Mouse (Mus musculus): Measurements from ENCODE around the gene Mrpl17. TPM values are rescaled to one million over a fixed set of nuclear protein-coding genes. Genes with fewer than 3 reads are reported as not detected.

Mrpl17 gene
- polyA plus RNA-seq (2015; fragmentation: Nextera tagmentation; extraction: Ambion mirVana), result 395 and 404 TPM in 2 replicates

DNA sequence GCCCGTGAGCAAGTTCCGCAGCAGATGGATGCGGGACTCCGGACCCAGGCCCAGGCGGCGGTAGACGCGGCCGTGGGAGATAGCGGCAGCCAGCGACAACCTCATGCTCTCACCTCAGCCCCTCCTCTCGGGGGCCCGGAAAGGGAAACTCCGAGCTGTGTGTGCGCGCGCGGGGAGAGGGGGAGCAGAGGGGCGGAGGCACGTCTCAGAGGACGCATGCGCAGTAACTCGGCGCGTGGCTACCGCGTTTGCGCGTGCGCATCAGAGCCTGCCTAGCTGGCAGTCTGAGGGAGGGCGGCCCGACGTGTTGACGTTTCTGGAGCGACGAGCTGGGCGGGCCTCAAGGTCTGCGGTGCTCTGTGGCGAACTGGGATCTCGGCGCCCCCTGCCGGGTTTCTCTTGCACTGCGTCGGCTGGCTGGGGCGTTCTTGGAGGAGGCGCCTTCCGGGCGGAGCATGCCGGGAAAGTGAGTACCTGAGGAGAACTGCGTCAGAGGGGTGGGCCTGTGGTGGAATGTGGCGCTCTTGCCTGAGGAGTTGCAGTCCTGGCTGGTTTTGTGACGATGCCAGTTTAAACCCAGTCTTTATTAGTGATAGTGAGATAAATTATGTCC is at the start of gene Mrpl17:
Gene Mrpl17 (minus strand): TSS at position 223 of the 613 bp plus-strand sequence.

DNA sequence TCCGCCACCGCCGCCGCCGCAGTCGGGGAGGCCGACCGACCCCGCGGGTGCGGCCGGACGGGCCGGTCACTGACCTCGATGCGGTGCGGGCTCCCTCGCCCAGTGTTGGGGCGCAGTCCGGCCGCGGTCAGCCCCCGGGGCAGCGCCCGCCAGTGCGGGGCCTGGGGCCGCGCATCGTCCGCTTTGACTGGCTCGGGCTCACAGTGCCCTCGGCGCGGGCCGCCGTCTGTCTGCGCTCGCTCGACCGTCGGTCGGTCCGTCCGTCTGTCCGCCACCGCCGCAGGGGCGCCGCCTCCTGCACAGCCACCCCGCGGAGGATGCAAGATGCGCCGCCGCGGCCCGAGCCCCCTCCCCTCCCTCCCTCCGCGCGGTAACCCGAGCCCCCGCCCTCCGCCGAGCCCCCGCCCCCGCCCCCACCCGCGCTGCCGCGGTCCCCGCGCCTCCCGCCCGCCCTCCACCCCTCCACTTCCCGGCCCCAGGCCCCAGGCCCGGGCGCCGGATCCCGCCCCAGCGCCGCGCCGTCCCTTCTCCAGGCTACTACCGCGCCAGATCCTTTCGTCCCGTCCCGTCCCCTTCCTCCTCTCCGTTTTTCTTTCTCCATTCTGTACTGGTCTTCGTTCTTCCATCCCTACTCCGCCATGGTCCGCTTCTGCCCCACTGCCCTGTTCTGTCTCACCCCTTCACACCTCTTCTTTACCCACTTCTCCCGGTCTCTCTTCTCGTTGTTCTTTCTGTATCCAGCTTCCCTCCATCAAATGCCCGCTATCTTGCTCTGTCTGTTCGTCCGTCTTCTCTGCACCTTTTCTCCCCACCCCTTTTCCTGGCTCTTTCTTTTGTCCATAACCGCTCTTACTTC is 23.4 kb downstream of the Mrpl17 start, which contains the start of gene Dchs1:
Gene Dchs1 (minus strand): TSS at position 370 of the 856 bp plus-strand sequence.

Other genes starting within 250 kb of the Mrpl17 start
- gene Apbb1, start 229.4 kb downstream of the Mrpl17 start, polyA plus RNA-seq (2015; fragmentation: Nextera tagmentation; extraction: Ambion mirVana), result 20.1 and 20.4 TPM in 2 replicates
- 0.79 and 2.3 TPM in 2 replicates for gene Hpx, start 211.0 kb downstream of the Mrpl17 start, polyA plus RNA-seq (2015; fragmentation: Nextera tagmentation; extraction: Ambion mirVana)
- 36.2 and 40.7 TPM in 2 replicates for gene Trim3, start 177.5 kb downstream of the Mrpl17 start, polyA plus RNA-seq (2015; fragmentation: Nextera tagmentation; extraction: Ambion mirVana)
- gene Timm10b, start 171.0 kb downstream of the Mrpl17 start, polyA plus RNA-seq (2015; fragmentation: Nextera tagmentation; extraction: Ambion mirVana), result 202 and 204 TPM in 2 replicates
- 50.8 and 51.2 TPM in 2 replicates for gene Arfip2, start 170.7 kb downstream of the Mrpl17 start, polyA plus RNA-seq (2015; fragmentation: Nextera tagmentation; extraction: Ambion mirVana)
- gene Gm45799, start 170.5 kb downstream of the Mrpl17 start, polyA plus RNA-seq (2015; fragmentation: Nextera tagmentation; extraction: Ambion mirVana), result 27.3 and 48.5 TPM in 2 replicates
- gene Dnhd1, start 160.3 kb downstream of the Mrpl17 start, polyA plus RNA-seq (2015; fragmentation: Nextera tagmentation; extraction: Ambion mirVana), result 0.42 and 0.56 TPM in 2 replicates
- gene Ilk, start 74.5 kb downstream of the Mrpl17 start, polyA plus RNA-seq (2015; fragmentation: Nextera tagmentation; extraction: Ambion mirVana), result 997 and 1,007 TPM in 2 replicates
- 21.7 and 26.0 TPM in 2 replicates for gene Rrp8, start 73.7 kb downstream of the Mrpl17 start, polyA plus RNA-seq (2015; fragmentation: Nextera tagmentation; extraction: Ambion mirVana)
- gene Taf10, start 66.7 kb downstream of the Mrpl17 start, polyA plus RNA-seq (2015; fragmentation: Nextera tagmentation; extraction: Ambion mirVana), result 83.7 and 100 TPM in 2 replicates
- 82.6 and 86.1 TPM in 2 replicates for gene Tpp1, start 58.9 kb downstream of the Mrpl17 start, polyA plus RNA-seq (2015; fragmentation: Nextera tagmentation; extraction: Ambion mirVana)
- gene Dchs1, start 23.4 kb downstream of the Mrpl17 start, polyA plus RNA-seq (2015; fragmentation: Nextera tagmentation; extraction: Ambion mirVana), result 2.9 and 3.0 TPM in 2 replicates
- gene Gm4070, start 142.9 kb upstream of the Mrpl17 start, polyA plus RNA-seq (2015; fragmentation: Nextera tagmentation; extraction: Ambion mirVana), result 0.57 and 0.91 TPM in 2 replicates